Comparison of ENCODE assay signal across 21 mouse cellular contexts in the genomic region with DNA sequence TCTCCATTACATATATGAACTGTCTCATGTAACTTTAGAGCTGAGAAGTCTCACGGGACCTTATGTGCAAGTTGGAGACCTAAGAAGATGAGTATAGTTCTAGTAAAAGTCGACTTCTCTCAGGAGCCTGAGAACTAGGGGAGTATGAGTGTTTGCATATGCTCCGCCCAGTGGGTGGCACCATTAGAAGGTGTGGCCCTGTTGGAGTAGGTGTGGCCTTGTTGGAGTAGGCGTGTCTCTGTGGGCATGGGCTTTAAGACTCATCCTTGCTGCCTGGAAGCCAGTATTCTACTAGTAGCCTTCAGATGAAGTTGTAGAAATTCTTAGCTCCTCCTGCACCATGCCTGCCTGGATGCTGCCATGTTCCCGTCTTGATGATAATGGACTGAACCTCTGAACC.
DNase-seq lines count a peak whose midpoint lies in the region; ATAC-seq and TF ChIP-seq lines count a peak whose summit lies in the region.
"Had no signal": no experiment of that assay in that cellular context is flagged by ENCODE, and none has a peak within 500 bp of the region (broad histone marks: within the 10 kb centered on the region; RNA-seq: fewer than 3 reads in every experiment).

No protein-coding gene starts in this region.

- no peak overlapping the region for H3K4me2 ChIP-seq in heart, embryonic 11.5 days
- H3K4me2 ChIP-seq: embryonic facial prominence, embryonic 12.5 days; forebrain, embryonic 15.5 days; heart, embryonic 12.5 days; hindbrain, embryonic 12.5 days had no signal

- no peak overlapping the region for H3K4me3 ChIP-seq in heart, embryonic 11.5 days (ENCODE audit: low read depth, low read length)
- no peak overlapping the region for H3K4me3 ChIP-seq in left cerebral cortex, adult 2 months
- H3K4me3 ChIP-seq: embryonic facial prominence, embryonic 12.5 days; forebrain, embryonic 15.5 days; heart, adult 2 months; heart, embryonic 12.5 days; hindbrain, embryonic 12.5 days had no signal

- no peak for TF ChIP-seq CTCF in left cerebral cortex, adult 2 months (IDR thresholded peaks at IDR 0.05)

- intact Hi-C loops in left cerebral cortex, adult 2 months (cut with DNase I) = no loop called here

- H3K4me1 ChIP-seq in heart, embryonic 11.5 days (ENCODE audit: control insufficient read depth, insufficient read depth, low read length) = peaks cover 10% of the 10 kb centered on the region; the same call in 1 of the 2 replicates
- H3K4me1 ChIP-seq: embryonic facial prominence, embryonic 12.5 days; forebrain, embryonic 15.5 days had no signal

- peak; percentile 71 for DNase-seq in heart, adult 11 months
- DNase-seq in 3T3-L1 (ENCODE audit: low read depth, low spot score) (peak; percentile 35), ES-CJ7 (ENCODE audit: low read depth, low spot score) (peak; percentile 60)
- DNase-seq in induced T-regulatory cell, adult 2 months (ENCODE audit: low read depth) = peak; percentile 2
- DNase-seq in left cerebral cortex, adult 2 months (ENCODE audit: extremely low spot score in 1 of 2, low spot score in 2 of 2) = no peak
- DNase-seq: adrenal gland, adult 2 months; adrenal gland, postnatal 25 days; cerebellum, adult 18-20 months; cerebellum, postnatal 10 days; gastrocnemius, postnatal 10 days; heart, adult 2 months; heart, postnatal 36 days; kidney, adult 18-20 months had no signal

- no peaks in the 10 kb centered on the region for H3K27me3 ChIP-seq in heart, embryonic 11.5 days (ENCODE audit: control insufficient read depth, insufficient read depth, low read length)
- H3K27me3 ChIP-seq: embryonic facial prominence, embryonic 12.5 days; forebrain, embryonic 15.5 days; heart, embryonic 12.5 days; hindbrain, embryonic 12.5 days had no signal

- no peaks in the 10 kb centered on the region for H3K9me3 ChIP-seq in heart, embryonic 11.5 days (replicated peaks; ENCODE audit: control insufficient read depth, low read length)
- H3K9me3 ChIP-seq: embryonic facial prominence, embryonic 12.5 days; forebrain, embryonic 15.5 days; heart, embryonic 12.5 days had no signal

- 82% methylated on average over 5 of the region's 5 CpGs for WGBS in heart, embryonic 11.5 days (ENCODE audit: insufficient replicate concordance)

- H3K9ac ChIP-seq in heart, embryonic 11.5 days (ENCODE audit: low read depth, low read length) = no peak overlapping the region
- H3K9ac ChIP-seq: embryonic facial prominence, embryonic 12.5 days; forebrain, embryonic 15.5 days; heart, embryonic 12.5 days; hindbrain, embryonic 12.5 days had no signal

- no peaks in the 10 kb centered on the region; the same call in 1 of the 2 replicates for H3K36me3 ChIP-seq in heart, embryonic 11.5 days (ENCODE audit: control insufficient read depth, insufficient read depth, low read length)
- H3K36me3 ChIP-seq: embryonic facial prominence, embryonic 12.5 days; forebrain, embryonic 15.5 days; G1E; heart, embryonic 12.5 days; hindbrain, embryonic 12.5 days had no signal

- H3K27ac ChIP-seq in heart, embryonic 11.5 days (ENCODE audit: low read depth, low read length) = no peak overlapping the region
- no peak overlapping the region for H3K27ac ChIP-seq in left cerebral cortex, adult 2 months
- H3K27ac ChIP-seq: embryonic facial prominence, embryonic 12.5 days; forebrain, embryonic 15.5 days; heart, adult 2 months; hindbrain, embryonic 12.5 days had no signal

- ATAC-seq in heart, embryonic 11.5 days (replicated peaks; ENCODE audit: insufficient number of reproducible peaks, low FRiP score, low TSS enrichment) = no peak
- ATAC-seq in activated CD4-positive, CD25-positive, alpha-beta regulatory T cell, adult 4 months = no peak
- ATAC-seq: forebrain, embryonic 15.5 days; hindbrain, embryonic 16.5 days had no signal

Comparison
In these comparisons a context has a peak if more than half of its experiments do, and no peak if none do; other contexts are left out.
1. DNase-seq: peak in heart, adult 11 months (single experiment), 3T3-L1 (single experiment), ES-CJ7 (single experiment) and induced T-regulatory cell, adult 2 months (single experiment); none in left cerebral cortex, adult 2 months (0 of 2).